Mouse (Mus musculus) lung, postnatal 4 days (tissue): ENCODE measurements around the gene Pard3b.
A peak's percentile ranks its signal among the peaks of the same experiment; 100 is the strongest.

Experiments
- DNase-seq, 2 experiments: peaks; one replicate each; pipeline ENCODE4 v3.0.0; 2021

Pard3b gene

GRCm38 (mm10) chr1:62664960-62665645, 1026.5 kb downstream of the Pard3b start:
- peak; percentile 79 to 86 for DNase-seq

- no peak for DNase-seq
Measured at GRCm38 (mm10) chr1:62665771-62666730, 1027.4 kb downstream of the Pard3b start.

DNA sequence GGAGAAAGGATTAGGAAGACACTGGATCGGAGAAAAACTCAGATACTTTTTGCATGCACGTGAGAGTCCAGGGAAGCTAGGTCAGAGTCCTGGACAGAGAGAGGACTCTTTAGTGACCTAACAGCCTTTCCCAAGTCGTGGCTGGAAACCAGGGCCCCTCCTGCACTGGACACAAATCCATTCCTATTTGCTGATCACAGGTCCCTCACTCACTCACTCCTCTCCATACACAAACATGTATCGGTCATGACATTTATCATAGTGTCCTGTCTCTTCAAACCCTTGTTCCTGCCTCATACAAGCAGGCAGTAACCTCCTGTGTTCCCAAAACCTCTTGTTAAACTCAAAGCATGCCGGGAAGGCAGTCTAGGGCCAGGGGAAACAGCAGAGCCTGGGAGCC, 1028.2 kb downstream of the Pard3b start:
- DNase-seq = no peak

DNA sequence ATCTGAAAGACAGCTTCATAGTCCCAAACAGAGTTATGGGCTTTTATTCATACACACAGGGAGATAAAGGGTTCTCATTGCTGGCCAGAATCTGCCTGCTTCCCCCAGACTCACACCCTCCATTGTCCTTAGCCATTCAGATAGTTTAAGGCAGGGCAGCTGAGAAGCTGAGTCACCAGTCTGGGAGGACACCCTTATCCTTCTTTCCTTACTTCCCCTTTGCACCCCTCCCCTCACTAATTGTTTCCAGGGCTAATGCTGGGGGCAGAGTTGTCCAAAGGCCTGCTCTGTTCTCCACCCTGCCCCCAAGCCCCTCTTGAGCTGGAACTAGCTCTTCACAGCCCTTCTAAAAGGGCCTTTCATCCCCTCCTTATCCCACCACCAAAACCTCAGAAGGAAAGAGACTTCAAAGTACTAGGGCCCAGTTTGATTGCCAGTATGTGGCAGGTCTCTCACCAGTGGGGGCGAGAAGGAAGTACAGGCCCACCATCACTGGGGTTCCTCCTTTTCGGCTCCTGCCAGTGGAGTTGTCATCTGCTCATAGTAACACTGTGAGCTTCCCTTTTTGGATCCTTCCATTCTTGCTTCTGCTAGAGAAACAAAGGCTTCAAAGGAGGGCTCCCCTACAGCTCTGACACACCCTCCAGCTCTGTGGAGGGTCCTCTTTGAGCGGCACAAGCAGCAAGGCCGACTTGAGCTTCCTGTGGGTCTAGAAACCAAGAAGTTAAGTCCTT, 1040.2 kb downstream of the Pard3b start:
- peak in 1 of 2 experiments; percentile 36 for DNase-seq

GRCm38 (mm10) chr1:62679466-62679865, 1040.8 kb downstream of the Pard3b start:
- DNase-seq = peak in 1 of 2 experiments; percentile 43

GRCm38 (mm10) chr1:62682456-62683385, 1044.1 kb downstream of the Pard3b start:
- peak; percentile 46 to 70 for DNase-seq

GRCm38 (mm10) chr1:62683498-62683897, 1044.9 kb downstream of the Pard3b start:
- DNase-seq = no peak

DNA sequence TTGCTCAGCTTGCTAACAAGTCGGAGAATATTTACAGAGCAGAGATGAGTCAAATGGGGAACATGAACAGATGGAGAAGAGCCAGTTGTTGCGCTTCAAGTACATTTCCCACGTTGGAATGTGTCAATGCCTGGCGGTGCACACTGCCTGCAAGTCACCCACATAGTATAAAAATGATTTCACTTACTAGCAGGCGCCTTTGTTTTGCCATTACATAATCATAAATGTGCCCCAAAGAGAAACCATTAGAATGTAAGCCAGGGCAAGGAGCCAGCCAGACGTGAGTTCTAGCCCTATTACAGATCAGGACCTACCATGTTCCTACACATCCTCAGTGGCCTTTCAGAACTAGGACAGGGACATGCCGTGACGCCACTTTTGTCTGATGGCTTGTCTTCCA, 1048.9 kb downstream of the Pard3b start:
- DNase-seq = peak in 1 of 2 experiments; percentile 29

GRCm38 (mm10) chr1:62691175-62691574, 1052.6 kb downstream of the Pard3b start:
- no peak for DNase-seq
